Mouse (Mus musculus) E14TG2a.4 (cell line): ENCODE data around the gene Triobp.

Experiments
- CTCF ChIP-seq: conservative IDR thresholded peaks from 2 replicates; pipeline ENCODE4 v1.5.1; 2014; ENCODE audit warnings: low read length
- NANOG ChIP-seq: IDR thresholded peaks from 2 replicates; pipeline ENCODE4 v1.6.1; 2014; ENCODE audit warnings: borderline replicate concordance, low read length, mixed read lengths

- TF ChIP-seq CTCF: no peak
- no peak for TF ChIP-seq NANOG
Measured at GRCm38 (mm10) chr15:78982658-78983435, 35.3 kb downstream of the Triobp start.
